Mouse (Mus musculus) T-helper 1 cell (primary cell): ENCODE measurements at regions not wholly inside any gene's neighbourhood (a gene's known extent, or its start where the extent isn't known, plus 50 kb on each side); places are given as distances from the start of the nearest gene placed in this dataset.

Source experiments
- in situ Hi-C: fragments of 300-600 bp; cut with MboI, MseI; formaldehyde crosslinking; loops from one replicate; pipeline ENCODE4 v1.15.1; 2025; ENCODE audit warnings: high pct_unique_total_duplicates

DNA sequence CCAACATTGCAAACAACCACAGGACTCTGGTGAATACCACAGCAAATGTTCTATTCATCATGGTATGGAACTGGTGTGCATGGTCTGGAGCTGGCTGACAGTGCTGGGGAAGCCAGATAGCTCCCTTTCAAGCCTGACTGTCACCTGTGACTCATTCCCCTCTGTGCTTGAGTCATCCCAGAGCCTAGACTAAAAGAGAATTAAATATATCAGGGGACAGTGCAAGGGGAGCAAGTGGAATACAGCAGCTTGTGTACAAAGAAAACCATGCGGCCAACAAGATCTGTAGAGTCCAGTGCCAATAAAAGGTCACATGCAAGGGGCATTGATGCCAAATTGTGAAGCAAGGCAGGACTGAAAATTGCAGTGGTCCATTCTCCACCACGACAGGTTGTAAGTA lies 117.7 kb downstream of the Pah start:
- in situ Hi-C loops, result no loop called here

DNA sequence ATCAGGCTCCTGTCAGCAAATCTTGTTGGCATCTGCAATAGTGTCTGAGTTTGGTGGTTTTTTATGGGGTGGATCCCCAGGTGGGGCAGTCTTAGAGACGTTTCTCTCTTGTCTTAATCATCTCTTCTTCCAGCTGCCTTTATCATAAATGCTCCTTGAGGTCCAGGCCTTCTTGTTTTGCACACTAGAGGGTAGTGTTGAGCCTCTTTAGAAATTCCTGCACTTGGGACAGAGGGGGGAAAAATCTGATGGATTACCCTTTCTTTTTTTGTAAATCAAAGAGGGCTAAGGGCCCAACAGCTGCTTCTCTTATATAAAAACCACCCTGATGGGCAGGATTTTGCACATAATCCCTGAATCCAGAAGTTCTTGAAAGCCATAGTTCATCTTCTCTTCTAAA lies 127.5 kb downstream of the Pah start:
- in situ Hi-C loops, result no loop called here

DNA sequence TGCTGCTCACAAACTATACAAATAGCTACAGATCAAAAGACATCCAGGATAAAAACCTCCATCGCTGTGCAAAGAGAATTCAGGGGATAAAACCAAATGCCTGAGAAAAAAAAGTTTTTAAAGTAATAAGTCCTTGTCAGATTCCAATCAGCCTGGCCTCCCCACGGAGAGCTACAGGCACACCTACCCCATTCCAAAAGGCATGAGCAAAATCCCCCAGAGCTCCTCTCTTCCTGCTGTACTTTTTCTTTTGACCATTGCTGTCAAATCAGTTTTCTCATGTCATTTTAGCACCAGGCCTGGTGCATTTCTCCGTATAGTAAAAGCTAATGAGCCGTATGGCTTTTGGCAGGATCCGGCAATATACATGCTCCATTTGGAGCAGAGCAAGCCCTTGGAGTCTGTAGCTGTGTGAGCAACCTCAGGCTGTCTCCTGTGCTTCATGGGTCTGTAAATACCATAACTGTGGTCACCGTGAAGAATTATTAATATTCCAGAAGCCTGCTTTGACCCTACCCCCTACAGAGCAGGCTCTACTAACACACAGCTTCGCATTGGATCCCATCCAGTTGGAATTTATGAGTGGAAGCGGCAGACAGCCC lies 130.6 kb downstream of the Pah start:
- in situ Hi-C loops, result no loop called here

DNA sequence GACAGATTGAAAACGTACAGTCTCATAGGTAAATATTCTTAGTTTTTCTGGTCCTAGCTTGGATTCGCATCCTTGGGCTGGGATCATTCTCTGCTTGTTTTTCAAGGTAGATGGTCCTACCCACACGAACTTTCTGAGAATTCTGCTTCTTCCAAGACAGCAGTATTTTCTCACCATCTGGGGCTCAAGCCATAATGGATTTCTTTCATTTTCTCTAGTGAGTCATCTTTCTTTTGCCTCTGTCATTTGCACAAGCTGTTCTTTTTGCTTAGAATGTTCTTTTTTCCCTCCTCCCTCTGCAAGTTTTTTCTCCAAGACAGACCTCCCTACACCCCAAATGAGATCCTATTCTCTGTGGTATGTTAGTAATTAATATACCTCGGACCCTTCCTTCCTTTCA lies 132.5 kb downstream of the Pah start:
- in situ Hi-C loops, result no loop called here

DNA sequence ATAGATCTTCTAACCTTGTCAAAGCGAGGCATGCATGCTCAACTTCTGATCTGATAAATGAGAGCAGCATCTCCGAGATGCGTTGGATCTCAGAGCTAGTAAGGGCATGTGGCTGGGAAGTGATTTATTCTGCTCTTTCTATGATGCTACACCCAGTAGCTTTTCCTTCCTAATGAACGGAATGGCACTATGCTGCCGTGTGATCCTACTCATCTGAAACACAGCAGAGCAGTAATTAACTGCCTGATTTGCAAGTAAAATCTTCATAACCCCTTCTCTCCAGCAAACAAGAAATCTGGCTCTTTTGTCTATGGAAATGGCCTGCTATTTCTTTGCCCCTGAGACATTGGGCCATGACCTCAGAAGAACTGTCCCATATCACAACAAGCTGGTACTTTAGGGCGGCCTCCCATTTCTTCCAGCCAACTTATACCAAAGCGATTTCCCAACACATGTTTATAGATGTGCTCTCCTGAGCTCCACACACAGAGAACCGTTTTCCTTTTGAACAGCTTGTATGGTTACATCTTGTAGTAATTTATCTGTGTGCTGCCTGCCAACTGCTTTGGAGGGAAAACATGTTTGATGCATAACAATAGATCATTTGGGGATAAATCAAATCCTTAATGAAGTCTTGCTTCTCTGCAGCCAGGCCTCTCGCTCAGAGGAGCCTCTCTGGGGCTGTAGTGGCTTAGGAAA lies 144.6 kb downstream of the Pah start:
- in situ Hi-C loops, result no loop called here

DNA sequence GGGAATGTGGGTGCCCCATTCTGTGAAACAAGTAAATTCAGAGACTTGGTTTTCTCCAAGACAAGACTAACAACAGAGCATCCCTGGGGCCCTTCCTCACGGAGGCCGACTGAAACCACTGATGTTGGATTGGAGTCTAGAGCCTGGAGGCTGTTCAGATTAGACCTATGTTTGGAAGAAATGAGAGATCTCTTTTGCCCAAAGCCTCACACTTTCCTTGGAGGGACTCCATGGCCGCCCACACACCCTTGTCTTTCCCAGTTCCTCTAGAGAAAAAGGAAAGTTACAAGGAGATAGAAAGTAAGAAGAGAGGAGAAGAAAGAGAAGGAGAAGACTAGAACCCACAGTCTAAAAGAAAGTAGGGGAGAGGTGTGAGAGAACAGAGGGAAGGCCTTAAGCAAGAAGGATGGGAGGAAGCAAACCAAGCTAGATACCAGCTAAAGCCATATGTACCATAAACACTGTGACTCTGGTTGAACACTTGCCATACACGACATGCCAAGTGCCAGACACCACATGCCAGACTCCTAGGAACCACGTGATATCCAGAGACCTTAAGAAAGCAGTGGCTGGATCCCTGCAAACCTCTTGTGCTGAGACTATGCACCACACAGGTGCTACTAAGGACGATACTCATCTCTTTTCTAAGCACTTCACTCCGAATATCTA lies 145.3 kb downstream of the Pah start:
- in situ Hi-C loops, result no loop called here

DNA sequence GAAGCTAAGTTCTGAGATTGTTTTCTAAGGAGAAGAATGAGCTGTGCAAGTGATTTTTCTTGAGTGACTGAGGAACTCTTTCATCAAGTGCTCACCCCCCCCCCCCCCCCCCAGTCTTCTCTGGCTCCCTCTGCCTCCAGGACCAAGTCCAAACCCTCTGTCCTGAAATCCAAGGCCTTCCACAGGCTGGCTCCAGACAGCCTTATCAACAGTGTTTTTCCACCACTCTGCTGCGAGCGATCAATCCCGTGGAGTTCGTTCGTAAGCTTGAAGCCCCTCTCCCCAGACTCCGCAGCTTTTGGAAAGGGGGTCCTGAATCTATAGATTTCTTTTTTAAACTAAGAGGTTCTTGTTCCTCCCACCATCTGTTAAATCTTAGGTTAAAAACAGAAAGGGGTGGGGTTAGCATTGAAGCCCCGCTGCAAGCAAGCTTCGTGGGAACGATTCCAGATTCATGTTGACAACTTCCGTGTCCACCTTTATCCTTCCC lies 146.1 kb downstream of the Pah start:
- in situ Hi-C loops, result no loop called here

DNA sequence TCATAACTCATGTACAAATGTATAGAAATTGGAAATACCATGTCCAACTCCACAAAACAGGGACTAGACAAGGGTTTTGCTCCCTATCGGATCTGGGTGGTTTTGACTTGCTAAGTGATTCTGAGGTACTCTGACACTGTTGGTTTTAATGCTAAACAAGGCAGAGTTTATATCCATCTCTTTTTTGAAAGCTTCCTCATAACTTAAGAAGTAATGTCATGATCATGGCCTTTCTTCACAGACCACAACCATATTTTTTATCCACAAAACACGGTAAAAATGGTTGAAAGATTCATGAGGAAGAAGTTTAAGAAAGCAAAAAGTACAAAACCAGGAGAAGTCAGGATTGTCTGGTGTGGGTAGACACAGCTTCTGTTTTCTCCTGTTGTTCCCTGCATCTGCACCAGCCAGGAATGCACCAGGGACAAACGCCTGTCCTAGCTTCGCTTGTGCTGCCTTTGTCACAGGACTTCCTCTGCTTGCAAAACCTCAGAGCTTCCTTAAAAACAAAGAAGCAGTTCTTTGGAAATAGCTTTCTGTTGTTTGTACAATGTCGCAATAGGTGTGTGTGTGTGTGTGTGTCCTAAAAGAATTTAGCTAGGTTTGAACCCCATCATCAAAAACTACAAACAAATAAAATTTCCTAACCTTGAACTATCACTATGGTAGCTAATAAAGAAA lies 153.3 kb downstream of the Pah start:
- in situ Hi-C loops, result no loop called here

DNA sequence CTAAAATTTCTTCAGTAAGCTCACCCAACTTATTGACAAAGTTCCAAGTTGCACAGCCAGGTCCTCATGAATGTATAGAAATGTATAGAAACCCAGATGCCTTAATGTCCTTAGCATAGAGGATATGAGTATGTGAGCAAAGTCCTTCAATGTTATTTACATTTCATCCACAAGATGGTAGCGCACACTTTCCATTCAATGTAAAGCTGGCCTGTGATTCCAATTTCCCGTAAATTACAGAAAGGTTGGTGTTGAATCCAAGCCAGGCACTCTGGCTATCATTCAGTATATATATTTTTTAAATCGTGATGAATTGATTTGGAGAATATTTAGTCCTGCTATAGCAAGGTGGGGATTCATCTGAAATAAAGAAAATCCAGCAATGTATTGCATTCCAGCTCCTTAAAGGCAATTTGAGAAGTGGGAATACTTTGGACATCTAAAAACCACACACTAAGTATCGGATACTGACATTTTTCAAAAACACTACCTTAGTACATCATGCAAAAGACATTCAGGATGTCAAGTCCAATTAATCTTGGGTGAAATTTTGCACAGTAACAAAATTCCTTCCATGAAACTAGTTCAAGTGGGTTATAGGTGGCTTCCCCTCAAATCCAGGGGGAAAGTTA lies 154.6 kb downstream of the Pah start:
- in situ Hi-C loops, result no loop called here

DNA sequence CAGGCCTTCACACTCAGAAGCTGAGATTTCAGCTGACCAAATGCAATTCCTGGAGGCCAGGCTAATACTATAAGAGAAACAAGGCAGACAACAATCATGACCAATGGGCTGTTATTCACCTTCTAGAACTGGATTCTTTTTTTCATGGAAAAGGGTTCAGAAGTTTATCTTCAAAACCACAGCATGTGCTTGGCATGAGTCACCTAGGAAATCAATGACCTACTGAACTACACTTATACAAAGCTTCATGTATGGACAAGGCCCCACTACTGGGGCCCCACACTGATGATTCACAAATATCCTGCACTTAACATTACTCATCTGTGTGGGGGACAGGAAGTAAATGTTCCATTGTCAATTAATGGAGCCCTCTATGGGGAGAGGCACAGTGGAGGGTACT lies 157.4 kb downstream of the Pah start:
- in situ Hi-C loops, result no loop called here

DNA sequence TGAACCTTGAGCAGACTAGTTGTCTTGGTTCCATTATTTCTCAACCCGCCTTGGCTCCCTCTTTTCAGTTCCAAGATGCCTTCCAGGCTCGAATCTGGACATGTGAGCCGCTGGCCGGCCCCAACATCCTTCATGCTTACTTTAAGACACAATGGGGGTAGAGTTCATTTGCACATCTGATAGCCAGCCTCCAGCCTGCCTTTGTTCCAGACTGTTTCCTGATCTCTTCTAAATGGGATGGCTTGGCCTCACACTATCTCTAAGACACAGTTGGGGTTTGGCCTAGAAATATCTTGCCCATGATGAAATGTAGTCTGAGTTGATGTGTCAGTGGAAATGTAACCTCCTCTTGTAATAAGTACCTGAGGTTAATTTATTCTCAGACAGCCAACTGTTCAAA lies 164.7 kb downstream of the Pah start:
- in situ Hi-C loops, result no loop called here

DNA sequence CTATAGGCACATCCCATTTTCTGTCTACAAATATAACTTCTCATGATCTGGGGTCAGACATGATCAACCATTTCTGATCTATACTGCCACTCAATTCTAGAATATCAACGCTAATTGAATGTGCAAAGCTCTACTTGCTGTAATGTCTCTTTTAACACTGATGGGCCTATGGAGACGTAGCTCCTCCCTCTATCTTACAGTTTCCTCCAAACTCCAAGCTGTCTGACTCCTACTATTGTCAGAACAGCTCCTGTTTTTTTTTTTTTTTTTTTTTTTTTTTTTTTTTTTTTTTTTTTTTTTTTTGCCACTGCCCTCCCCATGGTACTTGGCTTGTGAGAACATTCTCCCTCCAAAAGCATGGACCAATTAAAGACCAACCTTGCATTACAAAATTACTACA lies 165.2 kb downstream of the Pah start:
- in situ Hi-C loops, result no loop called here

DNA sequence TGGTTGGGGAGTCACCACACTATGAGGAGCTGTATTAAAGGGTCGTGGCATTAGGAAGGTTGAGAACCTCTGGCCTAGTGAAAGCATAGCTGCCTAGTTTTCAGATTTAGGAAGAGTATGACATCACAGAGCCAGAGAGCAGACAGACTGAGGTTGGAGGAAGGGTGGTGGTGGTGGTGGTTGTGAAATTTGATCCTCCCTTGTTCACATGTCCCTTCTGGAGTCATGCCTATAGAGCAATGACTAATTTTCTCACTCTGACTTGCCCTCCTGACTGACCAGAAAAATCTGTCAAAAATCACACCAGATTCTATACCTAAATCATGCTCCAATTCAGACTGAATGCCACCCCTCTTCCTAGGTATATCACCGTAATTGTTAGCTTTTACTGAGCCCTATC lies 166.2 kb downstream of the Pah start:
- in situ Hi-C loops, result no loop called here

DNA sequence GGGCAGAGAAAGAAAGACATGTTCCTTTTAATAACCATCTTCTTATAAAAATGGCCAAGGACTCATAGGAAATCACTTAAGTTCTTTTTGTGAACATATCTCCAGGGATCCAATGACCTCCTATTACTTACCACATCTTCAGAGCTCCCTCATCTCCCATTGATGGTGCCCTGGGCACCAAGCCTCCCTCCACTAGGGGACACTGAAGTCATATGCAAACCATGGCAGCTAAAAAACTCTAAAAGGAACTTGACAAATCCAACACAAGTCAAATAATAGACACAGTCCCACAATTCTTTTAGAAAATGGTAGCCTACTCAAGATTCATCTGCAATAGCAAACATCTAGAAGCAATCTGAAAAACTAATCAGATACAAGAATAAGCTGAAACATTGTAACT lies 167.2 kb upstream of the Igf1 start:
- in situ Hi-C loops, result no loop called here

DNA sequence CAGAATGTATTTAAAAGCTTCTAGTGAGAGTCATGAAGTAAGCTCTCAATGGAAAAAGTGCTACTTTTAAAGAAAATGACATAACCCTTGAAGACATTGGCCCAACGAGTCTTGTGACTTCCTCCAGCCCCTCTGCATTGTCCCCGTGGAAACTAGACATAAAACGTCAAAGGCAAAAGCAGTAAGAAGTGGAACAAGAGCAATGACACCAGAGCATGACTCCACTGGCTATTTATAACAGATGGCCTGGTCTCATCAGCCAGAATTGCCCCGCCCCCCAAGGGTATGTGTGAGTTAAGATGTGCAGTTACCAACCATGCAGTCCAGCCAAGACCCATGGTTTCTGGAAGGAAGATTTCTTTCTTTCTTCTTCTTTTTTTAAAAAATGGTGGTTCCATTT lies 161.6 kb upstream of the Igf1 start:
- in situ Hi-C loops, result no loop called here

DNA sequence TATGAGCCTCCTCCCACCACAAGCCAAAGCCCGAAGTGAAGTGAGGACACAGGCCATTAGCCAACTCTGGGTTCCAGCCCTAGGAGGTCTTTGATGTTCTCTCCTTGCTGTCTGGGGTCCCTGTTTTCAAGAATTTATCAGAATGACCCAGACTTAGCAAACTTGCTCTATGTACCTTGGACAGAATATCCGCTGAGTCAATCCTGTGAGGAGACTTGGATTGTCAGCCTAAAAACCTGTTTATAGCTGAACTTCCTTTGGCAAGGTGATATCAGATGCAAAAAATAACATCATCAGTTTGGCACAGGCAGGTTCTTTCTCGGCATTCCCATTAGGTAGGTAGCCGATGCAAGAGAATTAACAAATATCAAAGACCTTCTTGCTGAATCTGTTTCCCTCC lies 146.9 kb upstream of the Igf1 start:
- in situ Hi-C loops, result no loop called here

DNA sequence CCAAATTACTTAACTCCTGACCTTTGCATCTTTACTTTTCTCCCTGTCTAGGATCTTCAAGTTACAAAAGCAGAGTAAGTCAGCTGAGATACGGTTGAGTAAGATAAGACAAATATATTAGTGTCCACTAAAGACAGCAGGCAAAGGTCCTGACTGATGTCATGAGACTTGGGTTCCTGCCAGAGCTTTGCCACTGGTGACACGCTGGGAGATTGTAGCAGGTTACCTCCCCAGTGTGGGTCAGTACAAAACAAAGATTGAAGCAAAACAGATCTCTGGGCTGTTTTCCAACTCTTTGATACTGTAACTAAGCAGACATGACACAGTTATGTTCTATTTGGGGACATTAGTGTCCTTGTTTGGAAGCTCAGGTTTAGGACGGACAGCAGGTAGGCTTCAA lies 146.3 kb upstream of the Igf1 start:
- in situ Hi-C loops, result no loop called here

DNA sequence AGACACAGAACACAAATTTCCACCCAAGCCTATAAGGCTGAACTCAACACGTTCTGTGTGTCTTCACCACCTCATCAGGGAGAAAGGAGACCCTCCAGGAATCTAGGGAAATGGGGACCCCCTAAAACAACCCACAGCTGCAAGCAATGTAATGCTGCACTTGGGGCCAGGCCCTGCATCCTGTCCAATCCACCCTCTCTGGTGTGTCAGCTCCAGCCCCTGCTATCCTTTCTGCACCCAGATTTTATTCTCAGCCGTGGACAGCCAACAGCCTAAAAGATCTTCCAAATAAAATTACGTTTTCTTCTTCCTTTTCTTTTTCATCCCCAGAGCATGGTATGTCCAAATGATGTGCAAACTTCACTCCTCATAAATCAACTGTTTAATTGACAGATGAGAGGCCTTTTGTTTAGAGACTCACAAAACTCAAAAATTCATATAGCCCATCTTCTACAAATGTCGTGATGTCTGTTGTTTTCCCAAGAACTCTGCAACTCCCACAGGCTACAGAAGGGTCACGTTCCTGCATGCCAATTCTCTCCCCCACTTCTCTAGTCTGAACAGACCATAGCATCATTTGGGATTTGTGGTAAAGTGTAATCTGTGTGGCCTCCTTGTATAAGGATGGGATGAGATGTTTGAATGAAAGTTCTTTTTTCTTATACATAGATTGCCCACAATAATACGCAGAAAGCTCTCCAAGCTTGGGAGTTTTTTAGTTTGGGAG lies 142.0 kb upstream of the Igf1 start:
- in situ Hi-C loops, result no loop called here

DNA sequence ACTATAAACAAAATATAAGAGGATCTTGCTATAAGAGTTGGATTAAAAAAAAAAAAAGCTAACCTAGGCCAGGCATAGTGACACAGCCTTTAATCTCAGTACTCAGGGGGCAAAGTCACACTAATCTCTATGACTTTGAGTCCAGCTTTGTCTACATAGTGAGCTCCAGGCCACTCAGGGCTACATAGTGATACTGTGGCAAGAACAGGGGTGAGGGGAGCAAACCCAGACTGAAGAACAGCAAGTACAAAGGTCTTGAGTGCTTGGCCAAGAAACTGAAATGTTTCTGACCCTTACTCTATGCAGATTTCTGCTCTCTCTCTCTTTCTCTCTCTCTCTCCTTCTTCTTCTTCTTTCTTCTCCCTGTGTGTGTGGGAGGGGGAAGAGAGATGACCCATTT lies 140.9 kb upstream of the Igf1 start:
- in situ Hi-C loops, result no loop called here

DNA sequence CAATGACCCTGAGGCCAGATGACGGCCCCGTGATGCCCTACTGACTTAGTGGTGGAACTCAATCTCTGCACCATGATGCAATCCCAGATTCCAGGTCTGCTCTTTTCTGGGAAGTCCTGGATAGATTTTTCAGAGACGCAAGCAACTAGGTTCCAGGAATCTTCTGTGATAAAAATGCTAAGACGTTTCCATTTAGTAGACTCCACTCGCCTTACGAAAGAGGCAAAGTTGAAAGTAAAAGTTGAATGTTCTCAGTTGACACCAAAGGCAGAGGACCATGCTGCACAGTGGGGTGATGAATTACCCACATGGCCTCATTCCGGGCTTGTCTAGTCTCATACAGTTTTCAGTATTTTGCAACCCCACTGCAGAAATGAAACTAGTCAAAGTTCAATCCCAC lies 139.6 kb upstream of the Igf1 start:
- in situ Hi-C loops, result no loop called here

DNA sequence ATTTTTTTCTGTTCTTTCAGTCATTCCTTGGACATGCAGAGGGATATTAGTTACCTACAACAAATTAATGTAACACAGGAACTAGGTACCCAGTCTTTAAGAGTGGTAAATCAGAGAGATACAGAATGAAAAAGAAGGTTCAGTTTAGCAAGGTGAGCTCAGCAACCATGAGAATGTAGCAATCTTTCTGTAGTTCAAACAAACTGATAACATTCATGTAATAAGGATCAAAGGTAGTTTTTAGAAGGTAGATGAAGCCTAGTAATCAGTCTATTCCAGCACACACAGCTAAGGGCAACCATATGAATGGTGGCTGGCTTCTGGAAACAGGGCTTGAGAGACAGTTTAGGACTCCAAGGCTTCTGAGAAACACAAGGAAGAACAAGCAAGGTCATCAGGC lies 138.1 kb upstream of the Igf1 start:
- in situ Hi-C loops, result no loop called here

DNA sequence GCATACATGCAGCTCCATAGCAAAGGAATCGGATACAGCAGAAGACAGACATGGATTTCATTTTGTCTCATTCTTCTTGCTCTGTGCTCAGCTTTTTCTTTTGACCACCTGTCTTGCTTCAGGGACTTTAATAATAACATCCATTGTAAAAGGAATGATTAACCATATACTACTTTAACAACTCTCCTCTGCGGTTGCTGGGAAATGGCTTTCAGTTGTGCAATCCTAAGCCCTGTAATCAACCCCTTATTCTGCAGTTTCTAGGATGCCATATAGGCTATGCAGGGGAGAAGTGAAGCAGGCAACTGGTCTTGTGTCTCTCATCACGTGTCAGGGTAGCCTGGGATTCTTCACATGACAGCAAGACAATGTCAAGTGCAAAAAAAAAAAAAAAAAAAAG lies 135.8 kb upstream of the Igf1 start:
- in situ Hi-C loops, result no loop called here
